Mouse (Mus musculus) lung, postnatal 0 days (tissue): ENCODE measurements at regions not wholly inside any gene's neighbourhood (a gene's known extent, or its start where the extent isn't known, plus 50 kb on each side); places are given as distances from the start of the nearest gene placed in this dataset.
"Not testable (repeated sequence)": the region's sequence is repeated elsewhere in the genome, so short reads cannot be mapped to it uniquely, and the experiment has no call there.

Experiments used
- ATAC-seq: fragments of 200-750 bp; cut with Nextera tagmentation; 2 replicates; pipeline ENCODE4 v1.8.0; 2017; ENCODE audit warnings: moderate library complexity
- DNase-seq: peaks from one replicate; pipeline ENCODE4 v3.0.0-alpha.2; 2016; ENCODE audit warnings: low spot score
- H3K27ac ChIP-seq: fragments of 300-500 bp; sonication (generic); 2 replicates; pipeline ENCODE4 v1.5.1; 2014; ENCODE audit warnings: antibody characterized with exemption, mild to moderate bottlenecking, low read length, mixed read lengths
- H3K27me3 ChIP-seq: fragments of 300-500 bp; sonication (generic); replicated peaks from 2 replicates; pipeline ENCODE4 v1.6.1; 2014; ENCODE audit warnings: low read length, mixed read lengths; ENCODE audit not compliant: insufficient read depth
- H3K36me3 ChIP-seq: fragments of 300-500 bp; sonication (generic); 2 replicates; pipeline ENCODE4 v1.6.1; 2014; ENCODE audit warnings: low read length, mixed read lengths; ENCODE audit not compliant: insufficient read depth
- H3K4me1 ChIP-seq: fragments of 300-500 bp; sonication (generic); 2 replicates; pipeline ENCODE4 v1.6.1; 2014; ENCODE audit warnings: antibody characterized with exemption, low read depth, low read length, mixed read lengths; ENCODE audit not compliant: insufficient read depth
- H3K4me2 ChIP-seq: fragments of 300-500 bp; sonication (generic); replicated peaks from 2 replicates; pipeline ENCODE4 v1.6.1; 2014; ENCODE audit warnings: low read depth, mild to moderate bottlenecking, low read length, moderate library complexity, mixed read lengths
- H3K4me3 ChIP-seq: fragments of 300-500 bp; sonication (generic); 2 replicates; pipeline ENCODE4 v1.5.1; 2014; ENCODE audit warnings: low read depth, low read length
- H3K9ac ChIP-seq: fragments of 300-500 bp; sonication (generic); replicated peaks from 2 replicates; pipeline ENCODE4 v1.6.1; 2014; ENCODE audit warnings: low read depth, mild to moderate bottlenecking
- H3K9me3 ChIP-seq: fragments of 300-500 bp; sonication (generic); 2 replicates; pipeline ENCODE4 v1.6.1; 2016; ENCODE audit warnings: low read length, mixed read lengths
- CTCF ChIP-seq: IDR thresholded peaks from 2 replicates; pipeline ENCODE4 v1.5.1; 2016; ENCODE audit warnings: antibody characterized with exemption, mild to moderate bottlenecking
- EP300 ChIP-seq: IDR thresholded peaks from 2 replicates; pipeline ENCODE4 v1.6.1; 2016; ENCODE audit warnings: antibody characterized with exemption, mild to moderate bottlenecking, control low read depth
- WGBS: fragments of 180-500 bp; shearing (Covaris S2); extraction: QIAGEN DNeasy Blood & Tissue Kit; methylation state at CpG from one replicate; pipeline ENCODE4 v1.1.7; 2014; 5-methylcytosine and 5-hydroxymethylcytosine counted together

- Histone ChIP-seq H3K36me3 (no peaks in the 10 kb centered on the region), H3K4me3 (no peak overlapping the region), H3K4me1 (no peaks in the 10 kb centered on the region), H3K27ac (no peak overlapping the region), H3K9ac (no peak overlapping the region), H3K4me2 (no peak overlapping the region), H3K27me3 (no peaks in the 10 kb centered on the region), H3K9me3 (no peaks in the 10 kb centered on the region)
- no peak for ATAC-seq
- no peak for DNase-seq
- WGBS, result 57% methylated on average over 1 of the region's 1 CpGs
- TF ChIP-seq EP300, result no peak
- no peak for TF ChIP-seq CTCF
These were observed 1085.4 kb upstream of the Zfp386 start for GRCm38 (mm10) chr12:114962105-114962504.

GRCm38 (mm10) chr12:114964251-114964650 is 1083.3 kb upstream of the Zfp386 start:
- ATAC-seq, H3K36me3 ChIP-seq, H3K4me1 ChIP-seq, H3K27ac ChIP-seq, H3K9me3 ChIP-seq, H3K4me3 ChIP-seq, H3K9ac ChIP-seq, DNase-seq, H3K27me3 ChIP-seq, H3K4me2 ChIP-seq: not testable (repeated sequence)
- WGBS, result 94% methylated on average over 1 of the region's 1 CpGs

GRCm38 (mm10) chr12:114981476-114982136 is 1065.9 kb upstream of the Zfp386 start:
- Histone ChIP-seq H3K9me3 (no peaks in the 10 kb centered on the region), H3K4me1 (no peaks in the 10 kb centered on the region), H3K4me3 (no peak overlapping the region), H3K9ac (no peak overlapping the region), H3K4me2 (no peak overlapping the region), H3K27ac (no peak overlapping the region), H3K27me3 (no peaks in the 10 kb centered on the region), H3K36me3 (no peaks in the 10 kb centered on the region)
- no peak for ATAC-seq
- no peak for DNase-seq
- TF ChIP-seq CTCF, result no peak
- no peak for TF ChIP-seq EP300
- WGBS, result 68% methylated on average over 5 of the region's 5 CpGs

- Histone ChIP-seq H3K9ac (no peak overlapping the region), H3K4me1 (no peaks in the 10 kb centered on the region), H3K4me2 (no peak overlapping the region), H3K9me3 (no peaks in the 10 kb centered on the region), H3K27ac (no peak overlapping the region), H3K27me3 (no peaks in the 10 kb centered on the region), H3K4me3 (no peak overlapping the region), H3K36me3 (no peaks in the 10 kb centered on the region)
- 81% methylated on average over 1 of the region's 1 CpGs for WGBS
- no peak for DNase-seq
- TF ChIP-seq EP300 (no peak), CTCF (no peak)
- ATAC-seq, result no peak
These were observed 1056.6 kb upstream of the Zfp386 start for GRCm38 (mm10) chr12:114990916-114991315.

- no peak for ATAC-seq
- no peaks in the 10 kb centered on the region for H3K4me1 ChIP-seq
These were observed 1050.7 kb upstream of the Zfp386 start for GRCm38 (mm10) chr12:114996817-114997216.

GRCm38 (mm10) chr12:115003118-115003517 is 1044.4 kb upstream of the Zfp386 start:
- no peaks in the 10 kb centered on the region for H3K36me3 ChIP-seq
- H3K4me1 ChIP-seq, result no peaks in the 10 kb centered on the region
- 94% methylated on average over 1 of the region's 1 CpGs for WGBS
- H3K27me3 ChIP-seq, result no peaks in the 10 kb centered on the region
- no peak overlapping the region for H3K27ac ChIP-seq
- H3K9ac ChIP-seq, result no peak overlapping the region
- no peak for TF ChIP-seq EP300
- no peak for TF ChIP-seq CTCF
- no peak for ATAC-seq
- H3K9me3 ChIP-seq, result no peaks in the 10 kb centered on the region
- no peak for DNase-seq
- no peak overlapping the region for H3K4me3 ChIP-seq
- H3K4me2 ChIP-seq, result no peak overlapping the region

More at GRCm38 (mm10) chr12:114996817-114997216, 1050.7 kb upstream of the Zfp386 start:
- H3K4me3 ChIP-seq, result no peak overlapping the region
- no peak overlapping the region for H3K27ac ChIP-seq
- H3K9ac ChIP-seq, result no peak overlapping the region
- H3K36me3 ChIP-seq, result no peaks in the 10 kb centered on the region
- H3K4me2 ChIP-seq, result no peak overlapping the region
- DNase-seq, result no peak
- no peaks in the 10 kb centered on the region for H3K9me3 ChIP-seq
- TF ChIP-seq CTCF (no peak), EP300 (no peak)
- H3K27me3 ChIP-seq, result no peaks in the 10 kb centered on the region

GRCm38 (mm10) chr12:115008434-115008833 is 1039.1 kb upstream of the Zfp386 start:
- WGBS, result 47% methylated on average over 2 of the region's 2 CpGs

More at GRCm38 (mm10) chr12:115008434-115008833, 1039.1 kb upstream of the Zfp386 start:
- Histone ChIP-seq H3K4me3 (no peak overlapping the region), H3K9ac (no peak overlapping the region), H3K4me2 (no peak overlapping the region), H3K36me3 (no peaks in the 10 kb centered on the region), H3K4me1 (no peaks in the 10 kb centered on the region), H3K9me3 (no peaks in the 10 kb centered on the region), H3K27ac (no peak overlapping the region), H3K27me3 (no peaks in the 10 kb centered on the region)
- no peak for TF ChIP-seq CTCF
- no peak for TF ChIP-seq EP300
- DNase-seq, result no peak
- no peak for ATAC-seq
